Mouse (Mus musculus): ENCODE results near the gene Gm28051. TPM values are rescaled to one million over a fixed set of nuclear protein-coding genes. Genes with fewer than 3 reads are reported as not detected.

The Gm28051 gene
- not detected for polyA plus RNA-seq (2017; shearing (Covaris generic))

GRCm38 (mm10) chr12:102757689-102758402, at the start of gene Gm28051, which contains the start of the genes Gon7 and Ubr7:
Gm28051 (minus strand) TSS chr12:102757765.
Gon7 (minus strand) TSS chr12:102757803.
Ubr7 (plus strand) TSS chr12:102757967.

GRCm38 (mm10) chr12:102758403-102758756, 815 bp upstream of the Gm28051 start, which contains the start of gene Gm20604:
Gm20604 (minus strand) TSS chr12:102758672.

GRCm38 (mm10) chr12:102743589-102744574, 13.7 kb downstream of the Gm28051 start, which contains the start of the genes Moap1 and Tmem251:
Moap1 (minus strand) TSS chr12:102743661.
Tmem251 (plus strand) TSS chr12:102743762.

GRCm38 (mm10) chr12:102704457-102705198, 52.9 kb downstream of the Gm28051 start, which contains the start of gene Itpk1:
Itpk1 (minus strand) TSS chr12:102704930.

Other genes with a start within 250 kb of the Gm28051 start
- gene Chga, start 202.8 kb downstream of the Gm28051 start, polyA plus RNA-seq (2017; shearing (Covaris generic)): not detected
- gene Itpk1, start 52.8 kb downstream of the Gm28051 start, polyA plus RNA-seq (2017; shearing (Covaris generic)): 52.6 TPM
- 7.2 TPM for gene Moap1, start 14.1 kb downstream of the Gm28051 start, polyA plus RNA-seq (2017; shearing (Covaris generic))
- 20.0 TPM for gene Tmem251, start 14.0 kb downstream of the Gm28051 start, polyA plus RNA-seq (2017; shearing (Covaris generic))
- 18.6 TPM for gene Gon7, start within 50 bp of the Gm28051 start, polyA plus RNA-seq (2017; shearing (Covaris generic))
- gene Ubr7, start 202 bp upstream of the Gm28051 start, polyA plus RNA-seq (2017; shearing (Covaris generic)): 27.9 TPM
- gene Gm20604, start 907 bp upstream of the Gm28051 start, polyA plus RNA-seq (2017; shearing (Covaris generic)): 7.6 TPM
- gene Btbd7, start 120.7 kb upstream of the Gm28051 start, polyA plus RNA-seq (2017; shearing (Covaris generic)): 24.6 TPM
- gene Cox8c, start 141.6 kb upstream of the Gm28051 start, polyA plus RNA-seq (2017; shearing (Covaris generic)): not detected
- gene Unc79, start 191.1 kb upstream of the Gm28051 start, polyA plus RNA-seq (2017; shearing (Covaris generic)): 0.06 TPM

Data from CD4-positive, CD25-positive, alpha-beta regulatory T cell (primary cell).